Mouse (Mus musculus) adrenal gland, adult (tissue): ENCODE data around the gene Ccl22.

Source experiments
- DNase-seq, 2 experiments: peaks; one replicate each; pipeline ENCODE4 v3.0.0; 2022 to 2023; ENCODE audit warnings: low spot score in 1 of 2; ENCODE audit not compliant: inconsistent age in 2 of 2

Gene Ccl22

DNA sequence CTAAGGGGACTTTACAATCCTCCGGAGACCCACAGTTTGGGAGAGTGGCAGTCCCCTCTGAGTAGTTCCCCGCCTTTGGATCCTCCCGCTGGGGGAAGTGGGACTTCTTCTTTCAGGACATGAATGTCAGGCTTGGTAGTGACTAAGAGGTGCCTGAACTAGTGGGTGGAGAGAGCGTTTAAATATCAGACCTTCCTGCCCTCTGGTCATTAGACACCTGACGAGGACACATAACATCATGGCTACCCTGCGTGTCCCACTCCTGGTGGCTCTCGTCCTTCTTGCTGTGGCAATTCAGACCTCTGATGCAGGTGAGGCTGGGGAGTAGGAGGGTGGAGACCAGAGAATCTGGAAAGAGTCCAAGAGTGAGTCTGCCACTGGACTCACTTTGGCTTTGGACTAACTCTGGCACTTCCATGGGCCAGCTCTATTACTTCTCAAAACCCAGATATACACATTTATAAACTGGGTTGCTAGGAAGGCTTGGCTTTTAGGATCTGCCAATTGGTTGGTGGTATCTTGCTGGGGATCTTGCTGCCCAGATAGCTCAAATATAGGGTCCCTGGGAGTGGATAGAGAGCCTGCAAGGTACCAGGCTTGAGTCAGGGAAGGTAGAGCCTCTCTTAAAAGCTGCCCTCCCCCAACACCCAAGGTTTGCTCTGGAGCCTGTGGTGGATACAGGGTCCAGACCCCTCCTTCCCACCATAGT, at the start of gene Ccl22:
TSS of gene Ccl22 (plus strand) at position 115 of the 709 bp plus-strand sequence.
- DNase-seq, result no peak

DNA sequence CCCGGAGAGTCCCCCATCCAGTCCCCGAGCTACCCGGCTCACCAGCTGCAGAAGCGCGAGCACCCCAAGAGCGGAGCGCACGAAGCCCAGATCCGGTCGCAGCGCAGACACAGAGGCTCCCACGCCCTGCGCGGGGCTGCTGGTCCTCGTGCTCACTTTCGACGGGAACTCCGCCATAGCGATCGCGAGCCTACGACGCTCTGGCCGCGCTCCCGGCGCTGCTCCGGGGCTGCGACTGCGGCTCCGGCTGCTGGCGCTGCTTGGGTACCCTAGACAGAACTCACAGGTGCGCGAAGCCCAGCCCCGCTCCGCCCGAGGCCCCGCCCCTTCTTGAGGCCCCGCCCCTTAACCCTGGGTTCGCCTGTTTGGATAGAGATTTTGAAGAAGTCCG, 49.4 kb upstream of the Ccl22 start, which contains the start of gene Pllp:
TSS of gene Pllp (minus strand) at position 285 of the 391 bp plus-strand sequence.
- peak; percentile 27 to 71 for DNase-seq

- no peak for DNase-seq
Measured at GRCm38 (mm10) chr8:94696566-94696965, 48.8 kb upstream of the Ccl22 start.

- DNase-seq, result no peak
Measured at GRCm38 (mm10) chr8:94697956-94698355, 47.4 kb upstream of the Ccl22 start.

GRCm38 (mm10) chr8:94699366-94699765, 46.0 kb upstream of the Ccl22 start:
- DNase-seq, result peak in 1 of 2 experiments; percentile 5

DNA sequence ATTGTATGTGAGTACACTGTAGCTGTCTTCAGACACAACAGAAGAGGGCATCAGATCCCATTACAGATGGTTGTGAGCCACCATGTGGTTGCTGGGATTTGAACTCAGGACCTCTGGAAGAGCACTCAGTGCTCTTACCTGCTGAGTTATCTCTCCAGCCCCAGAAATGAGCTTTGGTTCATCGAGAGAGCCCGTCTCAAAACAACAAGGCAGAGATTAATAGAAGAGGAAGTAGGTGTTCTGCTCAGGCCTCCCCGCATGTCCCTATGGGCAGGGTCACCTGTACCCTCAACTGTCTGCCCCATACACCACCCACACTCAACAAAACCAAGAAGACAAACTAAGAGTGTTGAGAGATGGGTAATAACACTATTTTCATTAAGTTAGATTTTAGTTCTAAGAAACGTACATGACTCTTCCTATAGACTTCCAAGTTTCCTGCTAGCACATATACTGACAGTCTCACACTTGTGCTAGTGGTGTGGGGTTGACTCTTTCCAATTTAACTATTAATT, 44.9 kb upstream of the Ccl22 start:
- DNase-seq, result no peak

DNA sequence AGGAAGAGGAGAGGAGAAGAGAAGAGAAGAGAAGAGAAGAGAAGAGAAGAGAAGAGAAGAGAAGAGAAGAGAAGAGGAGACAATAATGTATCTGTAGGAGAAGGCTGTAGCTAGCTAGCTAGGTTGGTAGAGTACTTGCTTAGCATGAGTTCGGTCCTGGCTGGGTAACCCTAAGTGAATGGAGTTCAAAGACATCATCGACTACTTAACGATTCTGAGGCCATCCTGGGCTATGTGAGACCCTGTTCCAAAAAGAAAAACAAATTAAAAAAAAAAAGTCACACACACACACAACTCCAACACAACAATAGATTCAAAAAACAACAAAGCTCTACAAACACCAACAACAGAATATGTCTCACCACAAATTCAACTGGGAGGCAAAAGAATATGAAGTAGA, 43.2 kb upstream of the Ccl22 start:
- DNase-seq, result no peak

- DNase-seq, result peak; percentile 86 to 95
Measured at GRCm38 (mm10) chr8:94702844-94703813, 42.3 kb upstream of the Ccl22 start.

GRCm38 (mm10) chr8:94703972-94704668, 41.3 kb upstream of the Ccl22 start:
- DNase-seq, result peak; percentile 97 to 100

GRCm38 (mm10) chr8:94704669-94704984, 40.8 kb upstream of the Ccl22 start:
- DNase-seq, result no peak

- DNase-seq, result peak; percentile 28 to 53
Measured at GRCm38 (mm10) chr8:94705581-94706245, 39.7 kb upstream of the Ccl22 start.

GRCm38 (mm10) chr8:94706732-94707395, 38.5 kb upstream of the Ccl22 start:
- peak; percentile 78 to 90 for DNase-seq

DNA sequence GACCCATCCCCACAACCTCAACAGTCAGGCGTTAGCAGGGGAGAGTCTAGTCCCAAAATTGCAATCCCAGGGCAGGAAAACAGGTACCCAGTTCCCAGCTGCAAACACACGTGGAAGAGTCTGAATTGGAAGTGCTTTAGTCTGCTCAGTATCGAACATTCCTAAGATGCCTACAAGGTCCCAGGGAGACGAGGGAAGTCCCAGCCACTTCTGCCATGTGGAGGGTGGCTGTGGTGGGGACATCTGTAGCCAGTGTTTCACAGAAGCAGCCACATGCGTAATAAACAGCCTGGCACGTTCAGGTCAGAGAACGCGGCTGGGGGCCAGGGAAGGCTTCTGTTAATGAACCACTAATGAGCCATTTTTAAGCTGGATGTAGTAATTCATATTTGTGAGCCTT, 35.1 kb upstream of the Ccl22 start:
- no peak for DNase-seq

- peak in 1 of 2 experiments; percentile 59 for DNase-seq
Measured at GRCm38 (mm10) chr8:94711160-94711718, 34.2 kb upstream of the Ccl22 start.

- DNase-seq, result peak in 1 of 2 experiments; percentile 21
Measured at GRCm38 (mm10) chr8:94714556-94714955, 30.8 kb upstream of the Ccl22 start.

- peak in 1 of 2 experiments; percentile 48 for DNase-seq
Measured at GRCm38 (mm10) chr8:94715871-94716270, 29.5 kb upstream of the Ccl22 start.

DNA sequence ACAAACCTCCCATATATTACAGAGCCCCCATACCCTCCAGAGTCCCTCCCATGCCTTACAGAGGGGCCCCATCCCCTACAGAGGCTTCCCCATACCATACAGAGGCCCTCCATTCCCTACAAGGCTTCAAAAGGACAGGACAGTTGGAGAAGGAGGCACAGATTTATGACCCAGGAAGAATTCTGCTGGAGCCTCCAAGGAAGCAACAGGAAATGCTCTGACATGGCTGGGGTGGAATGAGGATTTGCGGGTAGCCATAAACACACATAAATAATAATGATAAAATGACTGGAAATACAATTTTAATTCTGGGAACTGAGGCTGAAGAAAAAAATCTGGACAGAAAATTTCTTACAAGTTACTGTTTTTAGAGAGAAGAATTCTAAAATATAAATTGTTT, 28.5 kb upstream of the Ccl22 start:
- DNase-seq, result no peak

GRCm38 (mm10) chr8:94725998-94726397, 19.4 kb upstream of the Ccl22 start:
- DNase-seq, result no peak

- DNase-seq, result no peak
Measured at GRCm38 (mm10) chr8:94729301-94729700, 16.1 kb upstream of the Ccl22 start.
